Mouse (Mus musculus): ENCODE measurements at regions not wholly inside any gene's neighbourhood (a gene's known extent, or its start where the extent isn't known, plus 50 kb on each side); places are given as distances from the start of the nearest gene placed in this dataset.

DNA sequence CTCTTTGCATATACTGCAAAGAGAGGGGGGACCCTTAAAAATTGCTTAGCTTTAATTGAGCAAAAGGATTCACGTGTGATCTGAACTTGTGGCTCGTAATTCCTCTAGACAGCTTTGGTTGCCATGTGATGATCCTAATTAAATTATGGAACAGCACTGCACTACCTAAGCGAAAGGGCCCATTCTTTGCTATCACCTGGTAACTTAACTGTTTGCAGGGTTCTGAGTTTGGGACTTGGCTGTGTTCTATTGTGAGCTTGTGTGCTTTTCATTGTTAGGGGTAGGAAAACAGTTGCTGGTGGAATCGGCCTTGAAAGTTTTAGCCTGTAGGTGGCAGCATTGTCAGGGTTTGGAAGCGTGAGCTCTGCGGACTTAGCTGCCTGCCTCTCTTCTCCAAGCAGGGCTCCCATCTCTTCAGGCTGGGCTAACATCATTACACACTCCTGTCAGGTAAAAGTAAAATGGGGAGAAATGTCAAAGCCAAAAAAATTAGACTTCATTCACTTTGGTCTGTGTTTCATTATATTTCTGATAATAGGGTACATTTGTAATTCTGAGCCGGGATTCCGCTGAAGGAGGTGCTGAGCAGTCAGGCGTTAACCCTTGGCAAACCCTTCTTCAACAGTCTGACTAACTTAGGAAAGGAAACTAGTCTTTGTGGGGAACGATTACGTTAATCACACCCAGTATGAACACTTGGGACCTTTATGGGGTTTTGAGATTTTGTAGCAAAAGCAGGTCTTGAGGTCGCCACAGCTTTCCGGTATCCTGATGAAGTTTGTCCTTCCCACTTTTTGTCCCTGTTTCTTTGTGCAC, 199.2 kb upstream of the Dph6 start:
- H3K36me3 ChIP-seq (ENCODE audit: control insufficient read depth, insufficient read depth, low read length) = no peaks in the 10 kb centered on the region
- no peak; the same call in 1 of the 2 replicates for ATAC-seq (ENCODE audit: insufficient read depth, low FRiP score)
- H3K9me3 ChIP-seq (replicated peaks; ENCODE audit: control insufficient read depth, low read length) = no peaks in the 10 kb centered on the region
- no peak overlapping the region for H3K4me3 ChIP-seq (replicated peaks; ENCODE audit: low read length)
- H3K27me3 ChIP-seq (ENCODE audit: control insufficient read depth, insufficient read depth, low read length) = no peaks in the 10 kb centered on the region
- H3K4me2 ChIP-seq (ENCODE audit: low read depth, low read length) = 0 out of 2 replicates have a peak overlapping the region, but pooled peaks have one; percentile 32
- 40% methylated on average over 13 of the region's 13 CpGs for WGBS
- no peak overlapping the region for H3K9ac ChIP-seq (ENCODE audit: low read length)
- H3K4me1 ChIP-seq (ENCODE audit: control insufficient read depth, insufficient read depth, low read length) = peaks cover 2% of the 10 kb centered on the region; the same call in 1 of the 2 replicates
- no peak overlapping the region for H3K27ac ChIP-seq (ENCODE audit: low read length)

DNA sequence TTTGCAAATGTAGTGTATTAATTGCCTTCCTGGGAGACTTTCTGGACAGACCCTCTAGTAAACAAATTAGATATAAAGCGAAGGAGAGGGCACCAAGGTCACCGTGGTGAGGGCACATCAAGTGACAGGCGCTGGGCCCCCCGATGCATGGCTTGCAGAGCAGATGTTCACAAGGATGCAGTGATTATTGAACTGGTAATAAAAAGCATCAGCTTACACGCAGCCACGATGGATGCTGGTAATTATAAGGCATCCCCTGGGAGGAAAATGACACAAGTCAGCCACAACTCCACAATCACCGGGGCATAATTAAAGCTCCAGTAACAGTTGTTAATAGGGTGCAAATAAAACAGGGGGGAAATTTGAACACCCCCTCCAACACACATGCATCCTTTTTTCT, 217.5 kb upstream of the Dph6 start:
- Histone ChIP-seq H3K4me3 (replicated peaks; ENCODE audit: low read length) (no peak overlapping the region), H3K27me3 (ENCODE audit: control insufficient read depth, insufficient read depth, low read length) (no peaks in the 10 kb centered on the region), H3K36me3 (ENCODE audit: control insufficient read depth, insufficient read depth, low read length) (no peaks in the 10 kb centered on the region), H3K9ac (ENCODE audit: low read length) (no peak overlapping the region), H3K27ac (ENCODE audit: low read length) (no peak overlapping the region), H3K4me2 (ENCODE audit: low read depth, low read length) (no peak overlapping the region), H3K9me3 (replicated peaks; ENCODE audit: control insufficient read depth, low read length) (no peaks in the 10 kb centered on the region), H3K4me1 (ENCODE audit: control insufficient read depth, insufficient read depth, low read length) (no peaks in the 10 kb centered on the region)
- 47% methylated on average over 7 of the region's 7 CpGs for WGBS
- ATAC-seq (ENCODE audit: insufficient read depth, low FRiP score) = no peak

DNA sequence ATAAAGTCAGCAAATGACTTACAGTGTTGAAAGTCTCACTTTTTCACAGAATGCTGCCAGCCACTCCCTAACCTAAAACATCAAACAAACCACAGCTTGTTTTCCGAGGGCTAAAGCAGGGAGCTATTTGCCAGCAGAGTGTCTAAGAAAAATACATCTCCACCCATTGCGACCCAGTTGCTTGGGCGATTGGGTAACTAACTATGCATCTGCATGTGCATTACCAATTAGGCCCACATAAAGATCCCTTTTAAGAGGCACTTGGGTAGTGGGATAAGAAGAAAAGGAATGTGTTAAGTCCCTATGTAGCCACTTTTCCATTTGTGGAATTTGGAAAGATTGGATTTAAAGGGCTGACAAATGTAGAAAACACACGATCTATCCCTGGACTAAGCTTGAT, 218.3 kb upstream of the Dph6 start:
- Histone ChIP-seq H3K4me2 (ENCODE audit: low read depth, low read length) (no peak overlapping the region), H3K9me3 (replicated peaks; ENCODE audit: control insufficient read depth, low read length) (no peaks in the 10 kb centered on the region), H3K4me1 (ENCODE audit: control insufficient read depth, insufficient read depth, low read length) (no peaks in the 10 kb centered on the region), H3K36me3 (ENCODE audit: control insufficient read depth, insufficient read depth, low read length) (no peaks in the 10 kb centered on the region), H3K27ac (ENCODE audit: low read length) (no peak overlapping the region), H3K4me3 (replicated peaks; ENCODE audit: low read length) (no peak overlapping the region), H3K27me3 (ENCODE audit: control insufficient read depth, insufficient read depth, low read length) (no peaks in the 10 kb centered on the region), H3K9ac (ENCODE audit: low read length) (no peak overlapping the region)
- no peak for ATAC-seq (ENCODE audit: insufficient read depth, low FRiP score)
- 63% methylated on average over 4 of the region's 4 CpGs for WGBS

DNA sequence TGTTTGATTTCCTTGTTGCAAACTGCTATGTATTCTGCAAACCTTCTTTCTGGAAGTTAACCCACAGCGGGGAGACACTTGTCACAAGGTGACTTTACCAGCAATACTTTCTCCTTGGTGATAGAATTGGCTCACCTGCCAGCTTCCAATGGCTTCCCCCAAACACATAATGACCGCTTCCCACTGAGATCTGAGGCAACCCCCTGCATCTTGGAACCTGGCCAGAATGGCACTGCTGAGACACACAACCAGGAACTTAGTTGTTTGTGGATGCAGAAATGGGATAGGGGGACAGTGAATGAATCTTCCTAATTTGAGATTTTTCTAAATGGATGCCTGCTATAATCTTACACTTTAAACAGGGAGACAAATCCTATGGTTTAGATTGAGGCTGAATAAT, 224.3 kb upstream of the Dph6 start:
- Histone ChIP-seq H3K4me3 (replicated peaks; ENCODE audit: low read length) (no peak overlapping the region), H3K4me1 (ENCODE audit: control insufficient read depth, insufficient read depth, low read length) (no peaks in the 10 kb centered on the region), H3K27ac (ENCODE audit: low read length) (no peak overlapping the region), H3K4me2 (ENCODE audit: low read depth, low read length) (no peak overlapping the region), H3K9ac (ENCODE audit: low read length) (no peak overlapping the region), H3K36me3 (ENCODE audit: control insufficient read depth, insufficient read depth, low read length) (no peaks in the 10 kb centered on the region), H3K9me3 (replicated peaks; ENCODE audit: control insufficient read depth, low read length) (no peaks in the 10 kb centered on the region), H3K27me3 (ENCODE audit: control insufficient read depth, insufficient read depth, low read length) (no peaks in the 10 kb centered on the region)
- no peak for ATAC-seq (ENCODE audit: insufficient read depth, low FRiP score)
- WGBS = 78% methylated on average over 2 of the region's 2 CpGs

DNA sequence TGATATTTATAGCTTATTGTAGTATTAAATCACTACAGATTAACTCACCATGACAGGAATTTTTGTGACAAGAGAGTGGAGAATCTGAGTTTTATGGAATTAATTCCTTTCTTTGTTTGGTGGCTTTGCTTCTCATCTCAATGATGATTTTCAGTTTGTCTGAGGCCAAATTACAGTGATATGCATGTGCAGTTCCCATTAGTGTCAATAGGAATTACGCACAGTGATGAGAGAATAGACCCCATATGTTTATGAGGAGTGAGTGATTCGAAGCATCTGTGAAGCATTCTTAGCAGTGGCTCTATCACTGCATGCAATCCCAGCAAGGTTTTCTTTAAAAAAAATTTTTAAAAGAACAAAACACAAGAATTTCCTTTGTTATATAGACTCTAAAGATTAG, 225.0 kb upstream of the Dph6 start:
- Histone ChIP-seq H3K9ac (ENCODE audit: low read length) (no peak overlapping the region), H3K36me3 (ENCODE audit: control insufficient read depth, insufficient read depth, low read length) (no peaks in the 10 kb centered on the region), H3K4me1 (ENCODE audit: control insufficient read depth, insufficient read depth, low read length) (no peaks in the 10 kb centered on the region), H3K27me3 (ENCODE audit: control insufficient read depth, insufficient read depth, low read length) (no peaks in the 10 kb centered on the region), H3K4me3 (replicated peaks; ENCODE audit: low read length) (no peak overlapping the region), H3K27ac (ENCODE audit: low read length) (no peak overlapping the region), H3K9me3 (replicated peaks; ENCODE audit: control insufficient read depth, low read length) (no peaks in the 10 kb centered on the region), H3K4me2 (ENCODE audit: low read depth, low read length) (no peak overlapping the region)
- WGBS = 66% methylated on average over 2 of the region's 2 CpGs
- ATAC-seq (ENCODE audit: insufficient read depth, low FRiP score) = no peak

DNA sequence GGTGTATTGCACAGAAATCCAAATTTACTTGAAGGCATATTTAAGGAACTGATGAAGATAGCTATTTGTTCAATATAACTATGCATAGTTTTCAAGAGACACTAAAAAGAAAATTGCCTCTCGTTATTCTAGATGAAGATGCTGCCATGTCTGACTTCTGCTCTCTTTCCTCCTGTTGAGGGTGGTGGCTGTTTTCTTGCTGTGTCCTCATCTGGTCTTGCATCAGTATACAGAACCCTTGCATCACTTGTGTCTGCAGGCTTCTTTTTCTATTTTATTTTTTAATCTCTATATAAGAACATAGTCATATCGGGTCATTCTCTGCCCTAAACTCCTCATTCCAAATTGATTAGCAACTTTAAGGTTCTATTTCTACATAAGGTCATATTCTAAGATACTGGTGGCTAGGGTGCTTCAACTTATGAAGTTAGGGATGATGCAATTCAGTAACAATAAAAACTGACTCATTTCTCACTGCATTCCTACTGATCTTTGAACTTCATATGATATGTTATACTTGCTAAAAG, 231.0 kb upstream of the Dph6 start:
- no peak overlapping the region for H3K9ac ChIP-seq (ENCODE audit: low read length)
- no peak overlapping the region for H3K4me3 ChIP-seq (replicated peaks; ENCODE audit: low read length)
- H3K27ac ChIP-seq (ENCODE audit: low read length) = no peak overlapping the region
- no peaks in the 10 kb centered on the region for H3K9me3 ChIP-seq (replicated peaks; ENCODE audit: control insufficient read depth, low read length)
- no peaks in the 10 kb centered on the region for H3K4me1 ChIP-seq (ENCODE audit: control insufficient read depth, insufficient read depth, low read length)
- H3K27me3 ChIP-seq (ENCODE audit: control insufficient read depth, insufficient read depth, low read length) = no peaks in the 10 kb centered on the region
- no peak for ATAC-seq (ENCODE audit: insufficient read depth, low FRiP score)
- no peak overlapping the region for H3K4me2 ChIP-seq (ENCODE audit: low read depth, low read length)
- WGBS = 93% methylated on average over 2 of the region's 2 CpGs
- no peaks in the 10 kb centered on the region for H3K36me3 ChIP-seq (ENCODE audit: control insufficient read depth, insufficient read depth, low read length)

GRCm38 (mm10) chr2:114898812-114899211, 244.0 kb upstream of the Dph6 start:
- 62% methylated on average over 2 of the region's 2 CpGs for WGBS
- H3K4me1 ChIP-seq (ENCODE audit: control insufficient read depth, insufficient read depth, low read length) = no peaks in the 10 kb centered on the region
- no peaks in the 10 kb centered on the region for H3K36me3 ChIP-seq (ENCODE audit: control insufficient read depth, insufficient read depth, low read length)
- no peak overlapping the region for H3K27ac ChIP-seq (ENCODE audit: low read length)
- no peak overlapping the region for H3K4me3 ChIP-seq (replicated peaks; ENCODE audit: low read length)
- no peaks in the 10 kb centered on the region for H3K27me3 ChIP-seq (ENCODE audit: control insufficient read depth, insufficient read depth, low read length)
- H3K9ac ChIP-seq (ENCODE audit: low read length) = no peak overlapping the region
- no peak for ATAC-seq (ENCODE audit: insufficient read depth, low FRiP score)
- H3K4me2 ChIP-seq (ENCODE audit: low read depth, low read length) = no peak overlapping the region
- no peaks in the 10 kb centered on the region for H3K9me3 ChIP-seq (replicated peaks; ENCODE audit: control insufficient read depth, low read length)

GRCm38 (mm10) chr2:114911845-114912500, 257.2 kb upstream of the Dph6 start:
- Histone ChIP-seq H3K27ac (ENCODE audit: low read length) (no peak overlapping the region), H3K4me3 (replicated peaks; ENCODE audit: low read length) (no peak overlapping the region), H3K4me1 (ENCODE audit: control insufficient read depth, insufficient read depth, low read length) (no peaks in the 10 kb centered on the region), H3K36me3 (ENCODE audit: control insufficient read depth, insufficient read depth, low read length) (no peaks in the 10 kb centered on the region), H3K4me2 (ENCODE audit: low read depth, low read length) (no peak overlapping the region), H3K9ac (ENCODE audit: low read length) (no peak overlapping the region), H3K9me3 (replicated peaks; ENCODE audit: control insufficient read depth, low read length) (no peaks in the 10 kb centered on the region), H3K27me3 (ENCODE audit: control insufficient read depth, insufficient read depth, low read length) (no peaks in the 10 kb centered on the region)
- 65% methylated on average over 7 of the region's 7 CpGs for WGBS
- no peak for ATAC-seq (ENCODE audit: insufficient read depth, low FRiP score)

DNA sequence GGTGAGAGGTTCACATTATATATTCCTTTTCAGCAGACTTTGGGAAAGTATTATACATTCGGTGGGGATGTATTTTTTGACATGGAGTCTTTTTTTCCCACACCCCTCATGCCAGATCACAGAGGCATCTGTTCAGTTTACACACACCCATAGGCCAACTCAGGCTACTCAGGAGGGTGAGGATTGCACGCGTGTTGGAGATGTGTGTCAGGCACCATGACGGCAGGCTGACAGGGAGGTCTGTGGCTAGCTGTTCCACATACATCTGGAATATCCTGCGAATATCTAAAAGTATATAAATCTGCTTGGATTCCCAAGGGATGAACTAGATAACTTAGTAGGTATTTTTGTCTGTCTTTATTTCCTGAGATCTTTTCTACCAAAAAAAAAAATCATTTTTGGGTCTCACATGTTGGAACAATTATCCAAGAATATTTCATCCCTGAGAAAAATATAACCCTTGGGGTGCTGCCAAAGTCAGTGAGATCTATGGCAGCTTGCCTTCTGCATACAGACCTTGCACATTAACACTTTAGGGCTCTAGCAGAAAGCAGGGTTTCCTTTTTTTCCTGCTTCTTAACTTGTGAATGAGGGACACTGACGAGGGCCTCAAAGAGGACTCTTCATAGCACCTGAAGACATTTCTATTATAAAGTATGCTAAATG, 260.4 kb upstream of the Dph6 start:
- no peaks in the 10 kb centered on the region for H3K4me1 ChIP-seq (ENCODE audit: control insufficient read depth, insufficient read depth, low read length)
- WGBS = 67% methylated on average over 6 of the region's 6 CpGs
- no peaks in the 10 kb centered on the region for H3K27me3 ChIP-seq (ENCODE audit: control insufficient read depth, insufficient read depth, low read length)
- ATAC-seq (ENCODE audit: insufficient read depth, low FRiP score) = no peak
- no peaks in the 10 kb centered on the region for H3K36me3 ChIP-seq (ENCODE audit: control insufficient read depth, insufficient read depth, low read length)
- no peak overlapping the region for H3K4me3 ChIP-seq (replicated peaks; ENCODE audit: low read length)
- H3K27ac ChIP-seq (ENCODE audit: low read length) = no peak overlapping the region
- H3K9me3 ChIP-seq (replicated peaks; ENCODE audit: control insufficient read depth, low read length) = no peaks in the 10 kb centered on the region
- H3K9ac ChIP-seq (ENCODE audit: low read length) = no peak overlapping the region
- H3K4me2 ChIP-seq (ENCODE audit: low read depth, low read length) = no peak overlapping the region

All from stomach, embryonic 16.5 days (tissue).